Mouse (Mus musculus): ENCODE data around the gene Tmsb15a. TPM values are rescaled to one million over a fixed set of nuclear protein-coding genes. Genes with fewer than 3 reads are reported as not detected.

Tmsb15a gene
- 4.5 TPM for polyA plus RNA-seq (2014; fragmentation: Illumina TruSeq; extraction: RNeasy Lipid Tissue Mini Kit (QIAGEN cat#74804); ENCODE audit: low read depth, low replicate concordance)

DNA sequence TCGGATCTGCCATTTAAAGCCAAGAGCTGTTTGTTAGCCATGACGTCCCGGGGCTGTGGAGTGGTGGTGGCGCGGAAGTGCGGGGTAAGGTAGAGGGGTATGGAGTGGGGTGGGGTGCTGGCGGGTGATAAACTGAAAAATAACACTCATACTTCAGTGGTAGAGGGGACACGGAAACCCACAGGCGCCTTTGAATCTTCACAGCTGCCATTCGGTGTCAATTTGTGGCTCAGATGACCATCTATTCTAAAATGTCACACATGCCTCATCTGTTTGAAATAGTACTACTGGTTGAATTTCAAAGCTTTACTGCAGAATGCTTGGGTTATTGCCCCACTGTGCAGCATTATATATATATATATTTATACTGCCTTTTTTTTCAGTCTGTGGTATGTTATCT is at the start of gene Tmsb15a:
TSS of gene Tmsb15a (minus strand) at position 101 of the 400 bp plus-strand sequence.

DNA sequence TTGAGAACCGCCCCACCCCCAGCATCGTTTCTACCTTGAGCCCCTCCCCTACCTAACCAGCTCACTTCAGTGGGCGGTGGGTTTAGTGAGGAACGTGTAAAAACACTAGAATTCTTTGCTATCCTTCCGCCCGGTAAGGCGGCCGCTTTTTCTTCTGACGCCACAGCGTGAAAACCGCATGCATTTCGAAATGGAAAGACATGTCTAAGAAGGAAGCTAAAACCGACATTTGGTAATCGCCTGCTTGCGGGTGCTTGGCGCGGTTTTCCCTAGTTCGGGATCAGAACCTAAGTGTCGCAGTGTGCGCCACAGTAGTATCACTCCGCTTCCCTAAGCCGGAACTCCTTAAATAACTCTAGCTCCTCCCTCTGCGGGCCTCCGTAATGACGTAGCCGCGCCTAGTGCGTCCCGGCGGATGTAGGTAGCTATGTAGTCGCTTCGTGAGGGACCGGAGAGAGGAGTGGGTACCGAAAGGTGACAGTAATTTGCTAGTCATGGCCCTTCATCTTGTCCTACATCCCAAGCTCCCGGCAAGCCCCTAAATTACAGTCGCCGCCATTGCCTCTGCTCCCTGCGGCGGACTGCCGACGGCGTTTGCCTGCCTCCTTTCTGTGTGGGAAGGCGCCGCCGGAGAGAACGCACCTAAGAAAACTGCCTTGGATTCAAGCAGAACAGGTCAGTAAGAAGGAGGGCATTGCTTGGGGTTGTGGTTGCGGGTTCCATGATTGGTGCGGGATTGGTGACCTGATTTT is 17.4 kb upstream of the Tmsb15a start, which contains the start of the genes Armcx5 and Gprasp1:
TSS of gene Armcx5 (plus strand) at position 430 of the 752 bp plus-strand sequence.
TSS of gene Gprasp1 (plus strand) at position 430 of the 752 bp plus-strand sequence.

DNA sequence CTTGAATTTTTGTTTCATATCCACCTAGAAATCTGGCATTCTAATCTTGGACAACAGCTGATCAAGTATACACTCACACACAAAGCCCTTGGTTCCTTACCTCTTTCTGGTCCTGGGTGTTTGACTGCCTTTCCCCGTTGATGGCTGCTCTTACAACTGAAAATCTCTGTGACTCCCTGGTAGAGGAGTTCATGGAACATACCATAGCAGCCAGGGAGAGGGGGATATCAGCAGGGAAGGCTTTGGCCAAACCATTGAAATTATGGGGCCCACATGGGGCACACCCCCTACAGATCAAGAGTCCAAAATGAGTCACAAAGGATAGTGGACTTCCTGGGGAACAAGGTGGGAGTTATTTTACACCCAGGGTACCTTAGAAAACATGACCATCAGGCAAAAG is 31.4 kb downstream of the Tmsb15a start, which contains the start of gene Tcp11x2:
TSS of gene Tcp11x2 (minus strand) at position 158 of the 400 bp plus-strand sequence.

Other genes starting within 250 kb of the Tmsb15a start
- gene AV320801, start 230.7 kb downstream of the Tmsb15a start, polyA plus RNA-seq (2014; fragmentation: Illumina TruSeq; extraction: RNeasy Lipid Tissue Mini Kit (QIAGEN cat#74804); ENCODE audit: low read depth, low replicate concordance): not detected
- gene Nxf7, start 126.5 kb downstream of the Tmsb15a start, polyA plus RNA-seq (2014; fragmentation: Illumina TruSeq; extraction: RNeasy Lipid Tissue Mini Kit (QIAGEN cat#74804); ENCODE audit: low read depth, low replicate concordance): not detected
- gene Prame, start 97.6 kb downstream of the Tmsb15a start, polyA plus RNA-seq (2014; fragmentation: Illumina TruSeq; extraction: RNeasy Lipid Tissue Mini Kit (QIAGEN cat#74804); ENCODE audit: low read depth, low replicate concordance): not detected
- gene Tcp11x2, start 31.5 kb downstream of the Tmsb15a start, polyA plus RNA-seq (2014; fragmentation: Illumina TruSeq; extraction: RNeasy Lipid Tissue Mini Kit (QIAGEN cat#74804); ENCODE audit: low read depth, low replicate concordance): not detected
- gene Armcx5, start 17.5 kb upstream of the Tmsb15a start, polyA plus RNA-seq (2014; fragmentation: Illumina TruSeq; extraction: RNeasy Lipid Tissue Mini Kit (QIAGEN cat#74804); ENCODE audit: low read depth, low replicate concordance): 33.2 TPM
- 153 TPM for gene Gprasp1, start 17.5 kb upstream of the Tmsb15a start, polyA plus RNA-seq (2014; fragmentation: Illumina TruSeq; extraction: RNeasy Lipid Tissue Mini Kit (QIAGEN cat#74804); ENCODE audit: low read depth, low replicate concordance)
- 58.9 TPM for gene Bhlhb9, start 72.3 kb upstream of the Tmsb15a start, polyA plus RNA-seq (2014; fragmentation: Illumina TruSeq; extraction: RNeasy Lipid Tissue Mini Kit (QIAGEN cat#74804); ENCODE audit: low read depth, low replicate concordance)
- 33.6 TPM for gene Gprasp2, start 113.8 kb upstream of the Tmsb15a start, polyA plus RNA-seq (2014; fragmentation: Illumina TruSeq; extraction: RNeasy Lipid Tissue Mini Kit (QIAGEN cat#74804); ENCODE audit: low read depth, low replicate concordance)